Mouse (Mus musculus): Measurements from ENCODE around the gene Scnm1.

Scnm1 gene

DNA sequence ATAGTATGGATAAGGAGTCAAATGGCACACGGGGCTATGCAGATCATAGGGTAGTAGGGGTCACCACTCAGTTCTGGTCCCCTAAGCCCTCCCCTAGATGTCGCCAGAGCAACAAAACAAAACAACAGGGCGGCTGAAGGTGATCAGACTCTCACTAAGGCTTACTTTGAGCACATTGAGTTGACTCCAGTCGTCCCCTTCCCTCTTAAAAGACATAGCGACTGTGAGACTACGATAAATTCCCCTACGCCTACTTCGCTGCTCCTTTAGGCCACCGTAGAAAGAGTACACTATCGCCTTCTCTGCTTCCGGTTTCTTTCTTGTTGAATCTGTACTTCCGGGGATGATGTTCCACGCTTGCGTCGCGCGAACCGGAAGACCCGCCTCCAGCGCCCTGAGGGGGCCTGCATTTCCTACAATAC, at the start of gene Scnm1, which contains the start of gene Lysmd1:
Gene Scnm1, minus strand, starts transcription at position 332 of the 422 bp plus-strand sequence.
Gene Lysmd1, plus strand, starts transcription at position 409 of the 422 bp plus-strand sequence.
- peak; percentile 94 for DNase-seq (ENCODE audit: low spot score)

DNA sequence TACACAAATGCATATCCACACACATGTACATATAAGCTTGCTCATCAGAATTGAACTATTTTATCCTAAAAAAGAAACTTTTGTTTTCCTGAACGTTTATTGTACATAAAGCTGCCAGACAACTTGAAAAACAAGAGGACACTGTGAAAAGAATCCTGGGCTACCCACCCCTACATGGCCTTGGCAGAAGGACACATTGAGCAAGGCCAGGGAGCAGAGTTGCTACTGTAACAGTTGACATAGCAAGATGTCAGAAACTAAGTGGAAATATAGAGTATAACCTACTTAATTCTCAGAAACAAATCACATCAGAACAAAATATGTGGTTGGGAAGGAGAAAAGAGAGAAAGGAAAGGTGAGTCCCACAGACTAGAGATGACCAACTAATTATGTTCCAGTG, 48.0 kb upstream of the Scnm1 start:
- no peak for DNase-seq (ENCODE audit: low spot score)

DNA sequence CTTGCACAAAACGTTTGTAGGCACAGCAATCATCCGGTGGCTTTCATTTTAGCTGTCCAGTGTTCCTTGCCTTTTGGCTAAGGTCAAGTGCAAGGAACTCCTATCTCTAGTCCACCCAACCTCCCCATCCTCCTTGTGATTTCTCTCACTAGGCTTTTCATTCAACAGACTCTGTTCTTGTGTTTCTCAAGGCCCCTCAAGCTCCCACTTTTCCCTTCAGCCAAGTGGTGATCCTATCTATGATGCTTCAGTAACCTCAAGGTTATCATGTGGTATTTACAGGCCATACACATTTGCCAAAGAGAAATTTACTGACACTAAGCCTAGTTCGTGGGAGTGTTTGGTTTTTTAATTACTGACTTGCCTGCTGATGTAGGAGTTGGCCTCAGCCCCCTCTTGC, 46.1 kb upstream of the Scnm1 start:
- DNase-seq (ENCODE audit: low spot score) = no peak

DNA sequence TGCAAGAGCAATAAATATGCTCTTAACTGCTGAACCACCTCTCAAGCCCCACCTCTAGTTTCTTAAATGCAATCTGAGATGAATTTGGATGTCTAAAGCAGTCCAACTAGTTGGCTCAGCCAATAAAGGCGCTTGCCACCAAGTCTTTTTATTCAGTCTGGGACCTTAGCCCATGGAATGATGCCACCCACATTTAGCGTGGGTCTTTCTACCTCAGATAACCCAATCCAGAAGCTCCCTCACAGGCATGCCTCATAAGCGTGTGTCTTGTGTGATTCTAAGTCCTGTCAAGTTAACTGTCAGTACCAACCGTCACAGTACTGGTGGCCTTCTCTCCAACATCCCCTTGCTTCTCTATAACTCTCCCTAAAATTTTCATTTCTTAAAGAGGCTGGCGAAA, 45.1 kb upstream of the Scnm1 start:
- DNase-seq (ENCODE audit: low spot score) = no peak

DNA sequence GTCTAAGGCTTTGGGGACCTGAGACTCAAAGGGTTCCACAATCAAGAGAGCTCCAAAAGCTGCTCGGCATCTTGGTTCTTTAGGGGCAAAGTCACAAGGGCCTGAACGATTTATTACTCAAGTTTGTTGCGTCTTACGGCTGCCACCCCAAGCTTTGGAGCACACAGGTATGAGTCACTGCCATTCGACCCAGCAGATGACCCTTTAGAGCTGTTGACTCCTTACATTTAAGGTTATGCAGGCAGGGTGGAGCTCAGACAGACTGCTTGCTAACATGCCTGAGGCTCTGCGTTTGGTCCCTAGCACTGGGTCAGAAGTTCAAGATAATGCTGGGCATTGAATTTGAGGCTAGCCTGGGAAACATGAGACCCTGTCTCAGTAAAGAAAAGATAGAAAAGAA, 43.8 kb upstream of the Scnm1 start:
- DNase-seq (ENCODE audit: low spot score) = no peak

DNA sequence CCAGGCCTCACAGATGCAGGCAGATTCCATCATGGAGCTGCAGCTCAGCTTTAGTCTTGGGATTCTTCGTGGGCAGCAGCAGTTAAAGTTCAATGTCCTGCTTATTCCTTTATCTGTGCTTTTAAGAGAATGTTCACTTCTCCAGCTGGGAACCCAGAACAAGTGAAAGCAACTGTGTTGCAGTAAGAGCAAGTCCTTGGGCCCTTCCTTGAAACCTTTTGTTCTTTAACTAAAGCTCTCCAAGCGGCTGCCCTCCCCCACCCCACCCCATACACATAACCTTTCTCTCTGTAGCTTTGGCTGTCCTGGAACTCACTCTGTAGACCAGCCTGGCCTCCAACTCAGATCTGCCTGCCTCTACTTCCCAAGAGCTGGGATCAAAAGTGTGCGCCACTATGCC, 42.7 kb upstream of the Scnm1 start:
- no peak for DNase-seq (ENCODE audit: low spot score)

DNA sequence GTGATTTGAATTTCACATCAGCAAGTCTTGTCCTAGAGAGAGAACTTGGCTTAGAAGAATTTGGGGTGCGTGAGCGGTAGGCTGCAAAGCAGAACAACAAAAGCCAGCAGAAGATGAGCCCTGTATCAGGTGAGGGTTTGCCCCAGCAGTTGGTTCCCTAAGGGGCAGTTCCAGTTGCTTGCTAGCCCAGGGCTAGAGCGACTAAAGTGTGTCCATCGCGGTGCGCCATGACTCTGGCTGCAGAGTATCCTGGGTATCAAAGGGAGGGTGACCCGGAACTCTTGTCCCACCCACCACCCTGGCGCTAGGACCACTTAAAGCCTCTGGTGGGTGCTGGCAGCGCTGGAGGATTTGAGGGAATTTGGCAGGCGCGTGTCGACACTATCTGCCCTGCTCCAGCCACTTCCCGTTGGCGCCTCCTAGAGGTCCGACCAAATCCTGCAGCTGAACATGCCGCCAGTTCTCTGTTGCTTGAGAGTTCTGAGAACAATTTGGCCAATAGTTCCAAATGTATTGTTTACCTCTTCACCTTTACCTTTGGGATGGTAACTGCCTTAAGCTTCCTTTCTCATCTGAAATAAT, 40.3 kb upstream of the Scnm1 start:
- peak; percentile 81 for DNase-seq (ENCODE audit: low spot score)

DNA sequence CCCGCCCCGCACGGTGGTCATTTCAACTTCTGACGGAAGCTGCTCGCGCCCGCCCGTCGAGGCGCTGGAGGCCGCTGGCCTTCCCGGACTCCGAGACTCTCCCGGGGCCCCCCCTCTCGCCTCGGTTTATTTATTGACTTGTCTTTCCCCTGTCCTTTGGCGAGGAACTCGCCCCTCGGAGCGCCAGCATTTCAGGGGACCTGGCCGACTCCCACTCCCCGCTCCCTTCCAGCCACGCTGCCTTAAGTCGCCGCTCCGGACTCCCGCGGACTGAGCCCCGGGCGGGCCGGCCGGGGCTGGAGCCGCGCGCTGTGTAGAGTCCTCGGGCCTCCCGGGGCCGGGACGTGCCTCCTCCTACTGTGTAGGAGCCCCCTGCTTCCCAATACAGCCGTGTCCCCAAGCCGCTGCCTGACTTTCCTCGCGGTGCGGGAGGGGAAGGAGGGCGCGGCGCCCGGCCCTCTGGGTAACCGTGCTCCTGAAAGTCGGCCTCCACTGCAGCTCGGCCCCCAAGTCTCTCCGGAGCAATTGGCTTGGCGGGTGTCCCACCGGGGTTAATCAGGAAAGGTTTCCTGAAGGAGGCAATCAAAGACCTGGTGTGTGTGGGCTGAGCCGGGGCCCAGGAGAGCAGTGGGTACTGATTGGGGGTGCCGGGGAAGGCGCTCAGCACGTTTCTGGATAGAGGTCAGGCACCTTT, 39.6 kb upstream of the Scnm1 start:
- DNase-seq (ENCODE audit: low spot score) = no peak

DNA sequence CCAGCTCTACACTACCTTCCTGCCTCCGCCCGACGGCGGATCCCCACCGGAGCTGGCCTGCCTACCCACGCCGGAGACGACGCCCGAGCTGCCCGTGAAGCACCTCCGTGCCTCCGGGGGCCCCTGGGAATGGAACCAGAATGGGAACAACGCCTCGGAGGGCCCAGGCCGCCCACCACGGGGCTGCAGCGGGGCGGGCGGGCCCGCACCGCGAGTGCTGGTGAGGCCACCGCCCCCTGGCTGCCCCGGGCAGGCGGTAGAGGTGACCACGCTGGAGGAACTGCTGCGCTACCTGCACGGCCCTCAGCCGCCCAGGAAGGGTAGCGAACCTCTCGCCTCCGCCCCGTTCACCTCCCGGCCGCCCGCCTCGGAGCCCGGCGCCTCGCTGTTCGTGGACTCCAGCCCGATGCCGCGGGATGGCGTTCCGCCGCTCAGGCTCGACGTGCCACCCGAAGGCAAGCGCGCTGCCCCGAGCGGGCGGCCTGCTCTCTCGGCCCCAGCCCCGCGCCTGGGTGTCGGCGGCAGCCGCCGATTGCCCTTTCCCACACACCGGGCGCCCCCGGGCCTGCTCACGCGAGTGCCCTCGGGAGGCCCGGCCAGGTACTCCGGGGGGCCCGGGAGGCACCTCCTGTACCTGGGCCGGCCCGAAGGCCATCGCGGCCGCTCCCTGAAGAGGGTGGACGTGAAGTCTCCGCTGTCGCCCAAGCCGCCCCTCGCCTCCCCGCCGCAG, 38.9 kb upstream of the Scnm1 start:
- no peak for DNase-seq (ENCODE audit: low spot score)

DNA sequence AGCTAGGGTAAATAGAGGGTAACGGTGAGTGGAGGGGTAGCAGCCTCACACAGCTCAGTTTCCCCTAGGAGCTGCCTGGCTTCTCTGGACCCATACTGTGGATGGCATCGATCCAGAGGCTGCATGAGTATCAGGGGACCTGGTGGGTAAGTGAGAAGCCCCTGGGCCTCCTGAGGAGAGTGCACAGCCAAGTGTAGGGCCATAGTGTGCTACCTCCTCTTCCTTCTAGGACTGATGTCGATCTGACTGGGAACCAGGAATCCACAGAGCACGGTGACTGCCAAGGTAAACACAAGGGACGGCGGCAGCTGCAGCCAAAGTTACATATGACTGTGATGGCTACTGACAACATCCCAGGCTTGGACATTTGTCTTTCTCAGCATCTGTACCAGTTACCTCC, 37.3 kb upstream of the Scnm1 start:
- no peak for DNase-seq (ENCODE audit: low spot score)

DNA sequence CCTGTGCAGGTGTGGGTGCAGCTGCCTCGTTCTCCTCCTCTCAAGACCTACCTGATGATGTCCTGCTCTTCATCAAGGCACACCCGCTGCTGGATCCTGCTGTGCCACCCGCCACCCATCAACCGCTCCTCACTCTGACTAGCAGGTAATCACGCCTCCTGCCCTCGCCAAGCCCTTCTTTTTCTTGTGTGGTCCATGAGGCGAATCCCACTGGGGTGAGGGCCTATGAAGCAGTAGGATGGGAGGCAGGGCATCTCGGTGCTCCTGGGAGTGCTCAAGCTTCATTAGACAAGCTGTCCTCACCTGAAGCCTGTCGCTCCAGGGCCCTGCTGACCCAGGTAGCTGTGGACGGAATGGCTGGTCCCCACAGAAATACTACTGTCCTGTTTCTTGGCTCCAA, 36.2 kb upstream of the Scnm1 start:
- no peak for DNase-seq (ENCODE audit: low spot score)

DNA sequence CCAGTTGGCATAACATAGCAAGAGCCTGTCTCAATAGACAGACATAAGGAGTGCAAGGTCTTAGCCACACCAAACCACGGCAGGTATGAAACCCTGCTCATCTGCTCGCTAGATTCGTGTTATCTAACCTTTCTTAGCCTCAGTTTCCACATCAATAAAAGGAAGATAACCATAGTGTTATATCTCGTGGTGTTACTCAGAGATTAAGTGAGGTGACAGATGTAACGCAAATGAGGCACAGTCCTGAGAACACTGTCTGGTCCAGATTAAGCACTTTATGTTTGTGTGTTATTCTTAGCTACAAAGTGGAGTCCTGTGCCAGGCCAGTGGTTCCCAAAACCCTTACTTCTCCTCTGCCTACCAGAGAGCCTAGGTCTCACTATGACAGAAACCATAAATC, 31.0 kb upstream of the Scnm1 start:
- no peak for DNase-seq (ENCODE audit: low spot score)

DNA sequence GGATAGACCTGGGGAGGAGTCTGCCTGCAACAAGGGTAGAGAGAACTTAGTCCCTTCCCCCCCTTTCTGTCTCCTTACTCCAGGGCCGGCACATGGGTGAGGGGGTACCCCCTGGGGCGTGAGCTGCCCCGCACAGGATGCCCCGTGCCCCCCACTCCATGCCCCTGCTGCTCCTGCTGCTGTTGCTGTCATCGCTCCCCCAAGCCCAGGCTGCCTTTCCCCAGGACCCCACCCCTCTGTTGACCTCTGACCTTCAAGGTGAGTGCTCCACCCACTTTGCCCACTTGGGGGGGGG, 30.4 kb upstream of the Scnm1 start:
- no peak for DNase-seq (ENCODE audit: low spot score)

DNA sequence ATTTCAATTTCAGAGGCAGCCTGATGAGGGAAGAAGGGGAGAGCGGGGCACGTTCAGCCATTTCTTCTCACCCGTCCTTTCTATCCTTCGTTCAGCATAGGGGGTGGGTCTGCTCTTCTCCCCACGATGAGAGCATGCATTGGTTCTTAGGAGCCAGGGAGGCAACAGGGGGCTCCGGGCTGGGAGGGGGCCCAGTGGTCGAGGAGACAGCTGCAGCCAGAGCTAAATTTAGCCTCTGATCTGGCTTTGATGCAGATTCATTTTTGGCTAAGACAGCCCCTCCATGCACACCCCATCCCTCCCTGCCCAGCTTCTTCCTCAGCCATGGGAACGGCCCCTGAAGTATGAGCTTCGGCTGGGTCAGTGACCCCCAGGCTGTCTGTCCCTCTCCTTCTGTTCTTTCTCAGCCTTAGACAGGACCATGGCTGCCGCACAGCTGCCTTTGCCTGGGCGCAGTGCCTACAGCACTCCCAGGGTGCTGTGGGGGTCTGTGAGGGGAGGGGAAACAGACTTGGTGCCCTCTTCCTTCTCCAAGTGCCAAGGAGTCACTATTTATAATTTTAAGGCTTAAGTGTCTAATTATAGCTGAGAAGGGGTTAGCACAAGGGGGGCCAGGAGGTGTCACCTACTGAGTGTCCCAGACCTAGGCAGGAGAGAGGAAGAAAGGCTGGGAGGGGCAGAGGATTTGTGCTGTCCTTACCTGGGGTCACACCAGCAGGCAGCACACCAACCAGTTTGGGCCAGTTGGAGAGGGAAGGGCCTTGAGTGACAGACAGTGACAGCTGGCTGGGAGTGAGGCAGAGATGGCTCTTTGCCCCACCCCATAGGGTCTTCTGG, 29.8 kb upstream of the Scnm1 start:
- DNase-seq (ENCODE audit: low spot score) = no peak

DNA sequence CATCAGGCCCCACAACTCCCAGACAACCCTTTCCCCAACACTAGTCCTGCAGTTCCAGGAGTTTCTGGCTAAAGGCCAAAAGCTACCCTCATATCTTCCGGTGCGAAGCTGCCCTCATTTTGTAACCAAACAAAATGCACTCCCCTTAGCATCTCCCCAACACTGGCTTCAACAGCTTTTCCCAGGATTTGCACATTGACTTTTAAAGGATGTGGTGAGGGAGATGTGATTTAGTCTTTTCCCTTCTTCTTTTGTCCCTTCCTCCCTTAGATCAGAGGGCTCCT, 28.5 kb upstream of the Scnm1 start:
- DNase-seq (ENCODE audit: low spot score) = no peak

DNA sequence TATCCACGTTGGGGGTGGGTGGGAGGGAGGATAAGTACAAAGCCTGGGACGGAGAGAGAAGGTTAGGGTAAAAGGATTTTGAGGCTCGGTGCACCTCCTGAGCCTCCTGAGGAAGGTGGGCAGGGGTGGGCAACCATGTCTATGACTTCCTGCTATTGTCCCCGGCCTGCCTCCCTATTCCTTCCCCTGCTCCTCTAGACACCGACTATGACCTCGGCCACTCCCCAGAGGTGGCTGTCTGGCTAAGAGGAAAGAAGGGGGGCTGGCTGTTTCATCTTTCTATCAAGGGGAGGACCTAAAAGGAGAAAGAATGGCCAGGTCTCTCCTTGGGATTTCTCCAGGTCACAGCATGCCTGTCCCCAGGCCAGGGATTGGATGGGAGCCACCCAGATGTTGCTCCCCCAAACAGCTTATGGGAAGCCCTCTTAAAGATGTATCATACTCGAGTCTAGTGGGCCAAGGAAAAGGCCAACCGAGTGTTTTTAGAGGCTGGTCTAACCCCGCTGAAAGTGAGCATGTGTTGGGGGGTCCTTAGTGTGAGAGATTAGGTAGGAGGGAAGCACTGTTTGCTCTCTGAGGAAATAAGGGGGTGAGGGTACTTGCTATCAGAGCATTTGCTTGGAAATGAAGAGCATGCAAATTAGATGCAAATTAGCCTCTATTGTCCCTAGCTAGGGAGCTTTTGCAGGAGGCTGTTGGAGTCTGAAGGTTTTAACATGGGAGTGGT, 28.0 kb upstream of the Scnm1 start:
- no peak for DNase-seq (ENCODE audit: low spot score)

DNA sequence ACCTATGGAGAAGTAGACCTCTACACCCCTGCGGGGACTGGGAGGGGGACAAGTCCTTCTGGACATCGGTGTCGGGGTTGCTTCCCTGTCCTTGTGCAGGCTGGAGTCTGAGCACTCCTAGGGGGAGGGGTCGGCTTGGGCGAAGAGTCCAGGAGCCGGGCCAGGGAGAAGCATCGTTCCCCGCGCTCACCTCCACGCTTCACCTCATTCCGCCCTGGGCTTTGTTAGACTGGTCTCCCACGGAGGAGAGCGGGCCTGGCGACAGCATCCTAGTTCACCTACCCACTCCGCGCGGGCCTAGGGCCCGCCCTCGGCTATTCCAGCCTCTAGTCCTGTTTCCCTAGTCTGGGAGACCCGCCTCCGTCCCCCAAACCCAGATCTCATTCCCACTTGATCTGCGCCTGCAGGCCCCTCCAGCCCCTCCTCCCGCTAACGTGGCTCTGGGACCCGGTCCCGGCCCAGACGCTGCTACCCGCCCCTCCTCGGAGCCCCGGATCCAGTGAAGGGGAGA, 27.3 kb upstream of the Scnm1 start:
- DNase-seq (ENCODE audit: low spot score) = no peak

DNA sequence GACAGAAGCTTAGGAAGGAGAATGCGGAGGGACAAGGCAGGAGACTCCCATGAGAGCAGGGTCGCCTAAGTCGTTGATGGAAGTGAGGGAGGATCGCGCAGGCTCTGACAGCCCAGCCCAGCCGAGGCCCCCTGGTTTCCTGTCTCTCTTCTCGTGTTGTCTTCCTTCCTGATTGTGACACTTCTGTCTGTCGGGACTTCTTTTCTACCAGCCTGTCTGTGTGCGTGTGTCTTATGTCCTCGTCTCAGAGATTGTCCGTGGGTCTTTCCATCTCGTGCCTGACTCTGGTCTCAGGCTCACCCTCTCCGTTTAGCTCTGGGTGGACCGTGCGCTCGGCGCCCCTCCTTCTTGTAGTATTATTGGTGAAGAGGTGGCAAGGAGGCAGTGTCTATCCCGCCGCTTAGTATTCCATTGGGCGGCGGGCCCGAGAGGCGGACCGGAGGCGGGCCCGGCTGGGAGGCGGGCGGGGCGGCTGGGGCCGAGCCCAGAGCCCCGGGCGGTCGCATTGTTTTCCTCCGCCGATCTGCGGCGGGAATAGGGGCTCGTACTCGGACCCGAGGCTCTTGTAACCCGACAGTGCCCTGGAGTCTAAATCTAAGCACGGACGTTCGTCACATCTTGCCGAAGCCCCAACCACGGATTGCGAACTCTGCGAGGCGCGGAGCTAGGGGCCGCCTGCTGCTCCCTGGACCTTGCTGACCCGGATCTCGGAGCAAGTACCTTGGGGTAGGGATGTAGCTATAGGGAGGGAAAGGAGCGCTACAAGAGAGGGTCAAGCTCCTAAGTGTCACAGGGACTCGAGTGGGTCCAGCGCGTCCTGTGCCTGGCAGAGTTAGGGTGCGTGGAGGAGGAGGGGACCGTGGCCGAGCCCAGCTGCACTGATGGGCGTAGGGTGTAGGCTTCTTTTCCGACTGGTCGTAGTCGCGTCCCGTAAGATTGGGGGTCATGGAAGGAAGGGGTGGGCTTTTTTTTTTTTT, 26.5 kb upstream of the Scnm1 start, which contains the start of gene Sema6c:
Gene Sema6c, plus strand, starts transcription at position 471 of the 977 bp plus-strand sequence.
- peak; percentile 91 for DNase-seq (ENCODE audit: low spot score)

DNA sequence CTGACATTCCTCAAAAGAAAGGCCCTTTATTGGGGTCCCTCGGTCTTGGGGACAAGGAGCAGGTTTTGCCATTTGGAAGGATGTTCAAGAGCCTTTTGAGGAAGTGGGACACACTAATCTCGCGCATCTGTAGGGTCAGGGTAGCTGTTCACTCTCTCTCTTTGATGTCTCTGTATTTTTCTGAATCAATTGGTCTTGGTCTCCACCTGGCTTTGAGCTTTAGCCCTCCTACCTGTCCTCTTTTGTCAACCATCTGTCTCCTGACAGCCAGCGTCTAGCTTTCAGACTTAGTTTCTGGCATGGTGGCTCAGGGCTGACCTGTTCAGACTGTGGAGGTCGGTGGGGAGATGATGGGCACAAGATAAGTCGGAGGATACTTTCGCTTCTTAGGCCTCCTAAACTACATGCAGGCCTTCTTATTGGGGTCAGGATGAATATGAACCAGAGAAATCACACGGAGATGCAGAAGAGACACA, 25.7 kb upstream of the Scnm1 start:
- no peak for DNase-seq (ENCODE audit: low spot score)

DNA sequence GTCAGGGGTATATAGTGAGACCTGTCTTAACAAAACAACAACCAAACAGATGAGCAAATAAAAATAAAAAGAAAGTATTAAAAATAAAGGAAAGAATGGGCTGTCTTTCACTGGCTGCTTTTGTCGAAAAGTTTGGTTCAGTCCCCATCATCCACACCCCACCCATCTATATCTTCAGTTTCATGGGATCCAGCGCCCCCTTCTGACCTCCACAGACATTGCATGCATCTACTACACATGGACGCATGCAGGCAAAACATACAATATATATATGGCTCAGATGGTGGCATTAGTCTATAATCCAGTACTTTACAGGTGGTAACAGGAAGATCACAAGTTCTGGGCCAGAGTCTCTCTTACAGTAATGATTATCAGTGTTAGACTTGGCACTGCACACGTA, 20.1 kb upstream of the Scnm1 start:
- DNase-seq (ENCODE audit: low spot score) = peak; percentile 53

DNA sequence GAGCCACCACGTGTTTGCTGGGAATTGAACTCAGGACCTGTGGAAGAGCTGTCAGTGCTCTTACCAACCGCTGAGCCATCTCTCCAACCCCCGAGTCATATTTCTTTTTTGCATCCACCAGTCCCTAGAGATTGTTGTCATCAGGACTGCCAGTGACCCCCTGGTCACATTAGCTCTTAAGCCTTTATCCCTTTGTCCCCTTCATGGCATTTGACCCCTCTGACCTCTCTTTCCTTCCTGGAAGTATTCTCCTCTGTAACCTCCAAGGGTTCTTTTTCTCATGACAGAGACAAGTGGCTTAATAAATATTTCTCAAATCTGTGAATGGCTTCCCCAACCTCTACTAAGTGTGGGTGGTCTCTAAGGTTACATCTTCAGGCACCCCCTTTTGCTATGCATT, 14.1 kb upstream of the Scnm1 start:
- DNase-seq (ENCODE audit: low spot score) = no peak

All from layer of hippocampus, adult 11-12 months (tissue).